Mouse (Mus musculus): ENCODE results near the gene Ints11. TPM values are rescaled to one million over a fixed set of nuclear protein-coding genes. Genes with fewer than 3 reads are reported as not detected.

Ints11 gene
- total and polyA plus RNA-seq, 3 experiments = 77.1 to 103 (median 83.9) TPM

- no peaks in the 10 kb centered on the region for H3K9me3 ChIP-seq (replicated peaks; ENCODE audit: low read length)
- H3K79me2 ChIP-seq (replicated peaks; ENCODE audit: control insufficient read depth, extremely low read depth, insufficient read depth, poor library complexity, severe bottlenecking) = no peaks in the 10 kb centered on the region
- dilution Hi-C loops (cut with MboI; ENCODE audit: extremely low pct_ligation_motif_present, extremely low pct_unique_long_range_greater_than_20kb, low sequenced_read_pairs) = no loop called here
- in situ Hi-C loops (cut with MboI; ENCODE audit: low pct_ligation_motif_present, low pct_unique_long_range_greater_than_20kb, low sequenced_read_pairs) = no loop called here
- H3K4me2 ChIP-seq (ENCODE audit: insufficient read depth, low read depth, poor library complexity, severe bottlenecking) = no peak overlapping the region
- no peak overlapping the region for H3K27ac ChIP-seq (ENCODE audit: insufficient read depth, low read depth)
- 0 out of 4 replicates have a peak, but pooled peaks cover 0 to 2% of the 10 kb centered on the region in 2 experiments for H3K4me1 ChIP-seq (ENCODE audit: control insufficient read depth in 1 of 2, insufficient read depth in 2 of 2)
- no peak overlapping the region for H3K9ac ChIP-seq (ENCODE audit: insufficient read depth, low read depth)
- H3K36me3 ChIP-seq (replicated peaks in 1 of 2; ENCODE audit: control insufficient read depth in 1 of 2, insufficient read depth in 1 of 2, low read length in 1 of 2) = peaks cover 34 to 67% of the 10 kb centered on the region in 2 experiments
- H3K4me3 ChIP-seq (replicated peaks in 1 of 3; ENCODE audit: low read depth in 2 of 3, low read length in 2 of 3, poor library complexity in 1 of 3) = no peak overlapping the region
- DNase-seq (ENCODE audit: extremely low read depth) = no peak
- H3K27me3 ChIP-seq (replicated peaks) = no peaks in the 10 kb centered on the region
- TF ChIP-seq E2F4 (IDR thresholded peaks at IDR 0.05; ENCODE audit: insufficient replicate concordance, low read depth, low read length) = no peak
- no peak for TF ChIP-seq POLR2A (IDR thresholded peaks at IDR 0.05; ENCODE audit: low read depth, low read length)
- TF ChIP-seq MAFK (IDR thresholded peaks at IDR 0.05; ENCODE audit: insufficient replicate concordance, low read length) = no peak
- TF ChIP-seq NELFE (IDR thresholded peaks at IDR 0.05; ENCODE audit: low read depth, low read length) = no peak
- TF ChIP-seq BHLHE40 (IDR thresholded peaks at IDR 0.05; ENCODE audit: low read depth, low read length) = no peak
- TF ChIP-seq ELF1 (IDR thresholded peaks at IDR 0.05; ENCODE audit: low read depth, low read length) = no peak
- no peak for TF ChIP-seq TCF12 (IDR thresholded peaks at IDR 0.05; ENCODE audit: low read depth, low read length)
- TF ChIP-seq MAX (IDR thresholded peaks at IDR 0.05; ENCODE audit: low read length) = no peak
- TF ChIP-seq MEF2A (IDR thresholded peaks at IDR 0.05; ENCODE audit: borderline replicate concordance, low read depth, low read length) = no peak
- no peak for TF ChIP-seq HCFC1 (IDR thresholded peaks at IDR 0.05; ENCODE audit: low read depth, low read length)
- no peak for TF ChIP-seq PAX5 (IDR thresholded peaks at IDR 0.05; ENCODE audit: low read length)
- TF ChIP-seq RCOR1 (conservative IDR thresholded peaks at IDR 0.05; ENCODE audit: low read depth, low read length) = no peak
These were observed 36.8 kb downstream of the Ints11 start for GRCm38 (mm10) chr4:155906125-155906524.

GRCm38 (mm10) chr4:155907003-155907402 is 37.7 kb downstream of the Ints11 start:
- Histone ChIP-seq H3K27me3 (replicated peaks) (no peaks in the 10 kb centered on the region), H3K79me2 (replicated peaks; ENCODE audit: control insufficient read depth, extremely low read depth, insufficient read depth, poor library complexity, severe bottlenecking) (no peaks in the 10 kb centered on the region), H3K9ac (ENCODE audit: insufficient read depth, low read depth) (no peak overlapping the region), H3K4me2 (ENCODE audit: insufficient read depth, low read depth, poor library complexity, severe bottlenecking) (no peak overlapping the region), H3K36me3 (replicated peaks in 1 of 2; ENCODE audit: control insufficient read depth in 1 of 2, insufficient read depth in 1 of 2, low read length in 1 of 2) (peaks cover 26 to 58% of the 10 kb centered on the region in 2 experiments), H3K4me3 (replicated peaks in 1 of 3; ENCODE audit: low read depth in 2 of 3, low read length in 2 of 3, poor library complexity in 1 of 3) (no peak overlapping the region), H3K4me1 (ENCODE audit: control insufficient read depth in 1 of 2, insufficient read depth in 2 of 2) (0 out of 4 replicates have a peak, but pooled peaks cover 0 to 2% of the 10 kb centered on the region in 2 experiments), H3K27ac (ENCODE audit: insufficient read depth, low read depth) (no peak overlapping the region), H3K9me3 (replicated peaks; ENCODE audit: low read length) (no peaks in the 10 kb centered on the region)
- DNase-seq (ENCODE audit: extremely low read depth) = no peak
- in situ Hi-C loops (cut with MboI; ENCODE audit: low pct_ligation_motif_present, low pct_unique_long_range_greater_than_20kb, low sequenced_read_pairs) = no loop called here
- TF ChIP-seq NRF1 (IDR thresholded peaks at IDR 0.05; ENCODE audit: low read depth, low read length) (no peak), TBP (conservative IDR thresholded peaks at IDR 0.05; ENCODE audit: low read depth, low read length) (no peak), POLR2AphosphoS2 (IDR thresholded peaks at IDR 0.05; ENCODE audit: low read depth, low read length) (no peak), USF1 (IDR thresholded peaks at IDR 0.05; ENCODE audit: low read depth, low read length) (no peak), CHD1 (IDR thresholded peaks at IDR 0.05; ENCODE audit: low read depth, low read length) (no peak), ZMIZ1 (IDR thresholded peaks at IDR 0.05; ENCODE audit: low read depth, low read length) (no peak), ETS1 (conservative IDR thresholded peaks at IDR 0.05; ENCODE audit: low read depth, low read length) (no peak), POLR2A (IDR thresholded peaks at IDR 0.05; ENCODE audit: low read depth, low read length) (no peak), ELF1 (IDR thresholded peaks at IDR 0.05; ENCODE audit: low read depth, low read length) (no peak), SIN3A (IDR thresholded peaks at IDR 0.05; ENCODE audit: low read length) (no peak), RCOR1 (conservative IDR thresholded peaks at IDR 0.05; ENCODE audit: low read depth, low read length) (no peak), TCF12 (IDR thresholded peaks at IDR 0.05; ENCODE audit: low read depth, low read length) (no peak), RAD21 (IDR thresholded peaks at IDR 0.05; ENCODE audit: low read depth, low read length) (no peak), CTCF (conservative IDR thresholded peaks at IDR 0.05 in 1 of 2, IDR thresholded peaks at IDR 0.05 in 1 of 2; ENCODE audit: low read depth in 2 of 2, low read length in 2 of 2) (no peak)
- dilution Hi-C loops (cut with MboI; ENCODE audit: extremely low pct_ligation_motif_present, extremely low pct_unique_long_range_greater_than_20kb, low sequenced_read_pairs) = no loop called here

All from CH12.LX (cell line).